Mouse (Mus musculus) right cerebral cortex, adult 18-20 months (tissue): Measurements from ENCODE around the gene Ctsa.

Experiments used
- DNase-seq: peaks from one replicate; pipeline ENCODE4 v3.0.0; 2022; ENCODE audit warnings: mixed read lengths

Ctsa gene

DNA sequence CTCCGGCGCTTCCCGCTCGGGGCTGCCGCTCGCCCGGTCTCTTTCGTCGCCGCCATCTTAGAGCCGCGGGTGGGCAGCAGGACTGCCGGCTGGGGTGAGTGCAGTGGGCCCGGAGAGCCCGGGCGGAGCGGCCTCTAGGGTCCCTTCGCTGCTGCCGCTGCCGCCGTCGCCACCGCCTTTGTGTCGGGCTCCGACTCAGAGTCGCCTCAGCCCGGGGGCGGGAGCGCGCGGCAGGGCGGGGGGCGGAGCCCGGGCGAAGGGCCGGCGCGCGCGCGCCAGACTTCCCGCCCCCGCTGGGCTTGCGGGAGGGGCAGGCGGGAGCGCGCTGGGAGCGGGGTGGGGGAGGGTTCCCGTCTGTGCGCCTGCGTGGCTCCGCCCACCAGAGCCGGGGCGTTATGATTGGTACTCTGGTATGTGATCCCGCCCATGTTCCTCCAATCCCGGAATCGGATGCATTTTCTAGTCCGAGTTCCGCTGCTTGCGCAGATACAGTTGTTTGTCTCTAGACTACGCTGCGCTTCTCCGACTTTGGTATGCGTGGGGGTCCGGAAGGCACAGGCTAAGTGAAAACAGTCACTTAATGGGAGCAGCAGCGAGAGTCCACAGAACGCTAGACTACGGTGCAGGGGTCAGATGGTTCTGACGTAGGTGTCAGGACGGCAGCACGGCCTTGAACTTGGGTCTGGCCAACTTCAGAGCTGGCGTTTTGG, 47.0 kb downstream of the Ctsa start:
- DNase-seq, result peak; percentile 96

- no peak for DNase-seq
Observed at GRCm38 (mm10) chr2:164882619-164883018, 49.9 kb downstream of the Ctsa start.

DNA sequence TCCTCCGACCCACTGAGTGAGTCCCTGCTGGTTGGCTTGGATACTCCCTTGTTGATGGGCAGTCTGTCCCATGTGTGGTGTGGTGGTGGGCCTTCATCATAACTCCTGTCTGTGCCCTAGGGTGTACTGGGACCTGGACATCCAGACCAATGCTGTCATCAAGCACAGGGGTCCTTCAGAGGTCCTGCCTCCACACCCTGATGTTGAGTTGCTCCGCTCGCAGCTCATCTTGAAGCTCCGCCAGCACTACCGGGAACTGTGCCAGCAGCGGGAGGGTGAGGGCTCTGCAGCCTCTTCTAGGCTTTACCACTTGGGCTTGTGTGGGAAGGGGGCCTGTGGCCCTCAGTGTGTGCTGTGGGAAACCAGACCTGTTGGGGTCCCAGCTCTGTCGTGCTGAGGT, 53.1 kb downstream of the Ctsa start:
- peak; percentile 85 for DNase-seq

DNA sequence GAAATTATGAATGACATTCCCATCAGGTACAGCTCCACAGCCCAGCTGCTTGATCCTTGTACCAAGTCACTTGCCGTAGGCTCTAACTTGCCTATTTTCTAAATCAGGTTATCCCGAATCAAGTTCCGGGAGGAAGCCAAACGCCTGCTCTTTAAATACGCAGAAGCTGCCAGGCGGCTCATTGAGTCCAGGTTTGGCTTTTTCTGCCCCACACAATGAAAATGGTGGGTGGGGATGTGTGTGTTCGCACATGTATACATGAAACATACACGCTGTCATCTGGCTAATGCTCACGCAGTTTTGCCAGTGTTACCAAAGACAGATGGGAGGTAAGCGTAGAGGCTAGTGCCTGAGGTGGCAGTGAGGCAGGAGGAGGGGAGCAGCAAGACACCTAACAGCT, 53.9 kb downstream of the Ctsa start:
- no peak for DNase-seq

DNA sequence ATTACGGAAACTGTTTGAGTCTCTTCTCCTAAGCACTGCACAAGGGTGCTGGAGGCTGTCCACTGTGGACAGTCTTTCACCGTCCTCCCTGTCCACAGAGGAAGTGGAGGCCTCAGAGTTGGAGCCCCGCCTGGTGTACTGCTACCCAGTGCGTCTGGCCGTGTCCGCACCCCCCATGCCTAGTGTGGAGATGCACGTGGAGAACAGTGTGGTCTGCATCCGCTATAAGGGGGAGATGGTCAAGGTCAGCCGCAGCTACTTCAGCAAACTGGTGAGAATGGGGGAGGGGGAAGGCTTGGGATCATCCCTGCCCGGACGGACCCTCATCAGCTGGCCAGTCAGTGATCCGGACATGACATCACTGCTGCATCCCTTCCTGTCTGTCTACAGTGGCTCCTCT, 56.3 kb downstream of the Ctsa start:
- no peak for DNase-seq

- DNase-seq, result no peak
Observed at GRCm38 (mm10) chr2:164889960-164890359, 57.3 kb downstream of the Ctsa start.
